ENCODE assay signal across 9 mouse cellular contexts in genomic region chr5:28037172-28037591, GRCm38 (mm10). TPM values are rescaled to one million over a fixed set of nuclear protein-coding genes. Genes with fewer than 3 reads are reported as not detected.
A peak's percentile ranks its signal among the peaks of the same experiment; 100 is the strongest.
DNase-seq lines count a peak whose midpoint lies in the region; ATAC-seq and TF ChIP-seq lines count a peak whose summit lies in the region.
"Had no signal": no experiment of that assay in that cellular context is flagged by ENCODE, and none has a peak within 500 bp of the region (broad histone marks: within the 10 kb centered on the region; RNA-seq: fewer than 3 reads in every experiment).

No protein-coding gene starts in this region.

- peak overlapping the region; percentile 16; the same call in 1 of the 2 replicates for H3K4me2 ChIP-seq in lung, embryonic 14.5 days
- H3K4me2 ChIP-seq in hindbrain, postnatal 0 days (ENCODE audit: low read depth, low read length) = no peak overlapping the region
- H3K4me2 ChIP-seq in hindbrain, embryonic 12.5 days (replicated peaks) = no peak overlapping the region
- H3K4me2 ChIP-seq in midbrain, embryonic 14.5 days (ENCODE audit: low read length) = no peak overlapping the region
- H3K4me2 ChIP-seq: embryonic facial prominence, embryonic 13.5 days had no signal

- H3K4me1 ChIP-seq in cortical plate, adult 2 months (ENCODE audit: control insufficient read depth, insufficient read depth, low read length) = 0 out of 2 replicates have a peak, but pooled peaks cover 2% of the 10 kb centered on the region
- peaks cover 5% of the 10 kb centered on the region; the same call in 1 of the 2 replicates for H3K4me1 ChIP-seq in lung, embryonic 14.5 days (ENCODE audit: insufficient read depth)
- H3K4me1 ChIP-seq in hindbrain, postnatal 0 days (ENCODE audit: insufficient read depth, low read length) = peaks cover 4% of the 10 kb centered on the region; the same call in 1 of the 2 replicates
- no peaks in the 10 kb centered on the region for H3K4me1 ChIP-seq in hindbrain, embryonic 12.5 days
- H3K4me1 ChIP-seq in midbrain, embryonic 14.5 days (ENCODE audit: control insufficient read depth, insufficient read depth, low read length) = no peaks in the 10 kb centered on the region

- no peak overlapping the region for H3K9ac ChIP-seq in lung, embryonic 14.5 days
- H3K9ac ChIP-seq in hindbrain, postnatal 0 days (replicated peaks; ENCODE audit: low read length) = no peak overlapping the region
- H3K9ac ChIP-seq in hindbrain, embryonic 12.5 days = no peak overlapping the region
- no peak overlapping the region for H3K9ac ChIP-seq in midbrain, embryonic 14.5 days (replicated peaks; ENCODE audit: low read length)
- H3K9ac ChIP-seq: embryonic facial prominence, embryonic 13.5 days had no signal

- H3K27me3 ChIP-seq in lung, embryonic 14.5 days (ENCODE audit: insufficient read depth, low read length) = no peaks in the 10 kb centered on the region
- no peaks in the 10 kb centered on the region for H3K27me3 ChIP-seq in hindbrain, postnatal 0 days (ENCODE audit: insufficient read depth, low read length)
- no peaks in the 10 kb centered on the region for H3K27me3 ChIP-seq in hindbrain, embryonic 12.5 days
- H3K27me3 ChIP-seq in midbrain, embryonic 14.5 days (ENCODE audit: control insufficient read depth, insufficient read depth, low read length) = no peaks in the 10 kb centered on the region
- H3K27me3 ChIP-seq: embryonic facial prominence, embryonic 13.5 days had no signal

- H3K36me3 ChIP-seq in lung, embryonic 14.5 days (ENCODE audit: insufficient read depth) = no peaks in the 10 kb centered on the region
- H3K36me3 ChIP-seq in hindbrain, postnatal 0 days (ENCODE audit: insufficient read depth, low read length) = no peaks in the 10 kb centered on the region
- no peaks in the 10 kb centered on the region for H3K36me3 ChIP-seq in hindbrain, embryonic 12.5 days
- H3K36me3 ChIP-seq in midbrain, embryonic 14.5 days (ENCODE audit: control insufficient read depth, insufficient read depth, low read length) = no peaks in the 10 kb centered on the region
- H3K36me3 ChIP-seq: embryonic facial prominence, embryonic 13.5 days had no signal

- TF ChIP-seq CTCF in cortical plate, adult 2 months (IDR thresholded peaks at IDR 0.05; ENCODE audit: extremely low read depth, insufficient read depth, low read length) = no peak
- no peak for TF ChIP-seq CTCF in lung, embryonic 14.5 days (IDR thresholded peaks at IDR 0.05; ENCODE audit: low read depth)
- TF ChIP-seq CTCF in hindbrain, postnatal 0 days (IDR thresholded peaks at IDR 0.05; ENCODE audit: low read depth) = no peak

- WGBS in lung, embryonic 14.5 days = 3% methylated on average over 3 of the region's 3 CpGs
- 32% methylated on average over 3 of the region's 3 CpGs for WGBS in hindbrain, postnatal 0 days
- 38% methylated on average over 3 of the region's 3 CpGs for WGBS in hindbrain, embryonic 12.5 days
- WGBS in midbrain, embryonic 14.5 days = 57% methylated on average over 3 of the region's 3 CpGs

- DNase-seq in R1 (ENCODE audit: low read depth, low spot score) = peak; percentile 35
- DNase-seq in heart, postnatal 10 days = peak; percentile 72 to 75
- peak; percentile 59 for DNase-seq in lung, embryonic 14.5 days
- no peak for DNase-seq in hindbrain, postnatal 0 days (ENCODE audit: low spot score)
- no peak for DNase-seq in midbrain, embryonic 14.5 days

- no peaks in the 10 kb centered on the region for H3K9me3 ChIP-seq in lung, embryonic 14.5 days (ENCODE audit: low read depth, low read length)
- H3K9me3 ChIP-seq in hindbrain, postnatal 0 days (ENCODE audit: low read length) = no peaks in the 10 kb centered on the region
- H3K9me3 ChIP-seq in hindbrain, embryonic 12.5 days (replicated peaks) = no peaks in the 10 kb centered on the region
- H3K9me3 ChIP-seq in midbrain, embryonic 14.5 days (ENCODE audit: control insufficient read depth, low read length) = no peaks in the 10 kb centered on the region
- H3K9me3 ChIP-seq: embryonic facial prominence, embryonic 13.5 days had no signal

- ATAC-seq in lung, embryonic 14.5 days (ENCODE audit: insufficient read depth) = peak; percentile 74; the same call in 1 of the 2 replicates
- ATAC-seq in activated CD4-positive, CD25-positive, alpha-beta regulatory T cell, adult 4 months = no peak
- no peak for ATAC-seq in hindbrain, postnatal 0 days
- no peak for ATAC-seq in hindbrain, embryonic 12.5 days (ENCODE audit: low FRiP score)
- ATAC-seq in midbrain, embryonic 14.5 days (ENCODE audit: low FRiP score, low TSS enrichment) = no peak

- H3K27ac ChIP-seq in cortical plate, adult 2 months (ENCODE audit: insufficient read depth, low read length) = peak overlapping the region; percentile 21; the same call in 1 of the 2 replicates
- peak overlapping the region; percentile 69 for H3K27ac ChIP-seq in lung, embryonic 14.5 days (ENCODE audit: low read depth)
- no peak overlapping the region for H3K27ac ChIP-seq in hindbrain, postnatal 0 days
- H3K27ac ChIP-seq in hindbrain, embryonic 12.5 days = no peak overlapping the region
- no peak overlapping the region for H3K27ac ChIP-seq in midbrain, embryonic 14.5 days (replicated peaks; ENCODE audit: low read depth, low read length)
- H3K27ac ChIP-seq: embryonic facial prominence, embryonic 13.5 days had no signal

- no peak for TF ChIP-seq POLR2A in cortical plate, adult 2 months (IDR thresholded peaks at IDR 0.05; ENCODE audit: extremely low read depth, insufficient read depth, low read length)

- no peak overlapping the region for H3K4me3 ChIP-seq in cortical plate, adult 2 months (ENCODE audit: insufficient read depth, low read length)
- no peak overlapping the region for H3K4me3 ChIP-seq in lung, embryonic 14.5 days (ENCODE audit: low read depth, low read length)
- H3K4me3 ChIP-seq in hindbrain, postnatal 0 days (ENCODE audit: low read length) = no peak overlapping the region
- no peak overlapping the region for H3K4me3 ChIP-seq in hindbrain, embryonic 12.5 days
- no peak overlapping the region for H3K4me3 ChIP-seq in midbrain, embryonic 14.5 days (replicated peaks; ENCODE audit: low read depth, low read length)
- H3K4me3 ChIP-seq: embryonic facial prominence, embryonic 13.5 days had no signal

- intact Hi-C loops in heart, postnatal 10 days (cut with DNase I) = loop anchor here (2.0 kb wide), 1 partner anchor 34 kb away; the partner anchor contains the start of gene Insig1

RNA-seq across cellular contexts. Expression of gene Insig1, which starts 34.0 kb away (rescaled TPM):
- polyA plus RNA-seq in cortical plate, adult 2 months (2012; rRNA removed) = 91.6 and 92.8 TPM in 2 replicates
- total RNA-seq in heart, postnatal 10 days (2021) = 10 to 100 TPM; 20.5 to 23.2 TPM
- polyA plus RNA-seq in lung, embryonic 14.5 days (2014; fragmentation: Nextera tagmentation; extraction: Ambion mirVana) = 66.5 and 74.8 TPM in 2 replicates
- 10 to 100 TPM; 30.3 to 38.1 TPM for polyA plus RNA-seq in activated CD4-positive, CD25-positive, alpha-beta regulatory T cell, adult 4 months (2017; shearing (Covaris generic))
- 159 and 183 TPM in 2 replicates for total RNA-seq in hindbrain, postnatal 0 days (2014; rRNA removed)
- polyA plus RNA-seq in hindbrain, postnatal 0 days (2015; fragmentation: Nextera tagmentation; extraction: Ambion mirVana) = 100.0 and 102 TPM in 2 replicates
- polyA plus RNA-seq in hindbrain, embryonic 12.5 days (2016; fragmentation: Nextera tagmentation; extraction: Ambion mirVana) = 95.6 and 101 TPM in 2 replicates
- 80.1 and 94.3 TPM in 2 replicates for polyA plus RNA-seq in midbrain, embryonic 14.5 days (2014; fragmentation: Nextera tagmentation; extraction: Ambion mirVana)

Comparison
In these comparisons a context has a peak if more than half of its experiments do, and no peak if none do; other contexts are left out.
1. DNase-seq: peak in R1 (single experiment), heart, postnatal 10 days (2 of 2) and lung, embryonic 14.5 days (single experiment); none in hindbrain, postnatal 0 days (single experiment) and midbrain, embryonic 14.5 days (single experiment).
2. H3K27ac ChIP-seq: peak in cortical plate, adult 2 months (single experiment) and lung, embryonic 14.5 days (single experiment); none in hindbrain, postnatal 0 days (single experiment), hindbrain, embryonic 12.5 days (single experiment) and midbrain, embryonic 14.5 days (single experiment).